Mouse (Mus musculus) kidney, postnatal 14 days (tissue): Measurements from ENCODE around the gene Arhgap10.

Experiments used
- DNase-seq: peaks from one replicate; pipeline ENCODE4 v3.0.0; 2022; ENCODE audit warnings: mixed read lengths

The Arhgap10 gene

DNA sequence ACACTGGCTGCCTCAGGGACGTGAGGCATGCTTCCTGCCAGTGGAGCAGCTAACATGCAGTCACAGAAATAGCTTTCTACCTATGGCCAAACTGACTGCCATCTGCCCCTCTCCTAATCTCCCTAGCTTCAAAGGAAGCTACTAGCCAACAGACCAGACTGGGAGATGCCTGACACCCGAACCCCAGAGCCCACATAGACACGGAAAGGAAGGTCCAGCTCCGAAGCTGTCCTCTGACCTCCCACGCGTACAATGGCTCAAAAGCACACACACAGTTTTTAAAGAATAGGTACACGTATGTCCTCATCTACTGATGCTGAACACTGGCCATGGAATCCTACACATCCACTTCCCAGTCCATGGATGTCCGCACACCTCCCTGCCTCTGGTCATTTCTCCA lies 2.0 kb downstream of the Arhgap10 start:
- no peak for DNase-seq

DNA sequence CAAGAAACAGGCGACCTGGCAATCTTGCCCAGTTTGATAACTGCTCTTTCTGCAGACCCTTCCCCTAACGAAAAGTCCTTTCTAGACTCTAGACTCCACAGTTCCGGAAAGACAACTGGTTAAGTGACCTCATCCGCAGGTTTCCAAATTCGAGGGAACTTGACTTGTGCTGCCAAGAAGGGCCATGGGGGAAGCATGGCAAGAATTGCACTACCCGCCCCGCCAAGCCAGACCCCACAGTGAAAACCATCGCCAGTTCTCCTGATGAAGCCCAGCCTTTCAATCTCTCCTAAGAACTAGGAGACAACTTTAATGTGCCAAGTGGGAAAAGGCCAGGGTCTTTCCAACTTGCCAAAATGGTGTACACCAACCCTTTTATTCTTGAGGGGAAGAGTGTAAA lies 2.6 kb downstream of the Arhgap10 start:
- DNase-seq, result no peak

DNA sequence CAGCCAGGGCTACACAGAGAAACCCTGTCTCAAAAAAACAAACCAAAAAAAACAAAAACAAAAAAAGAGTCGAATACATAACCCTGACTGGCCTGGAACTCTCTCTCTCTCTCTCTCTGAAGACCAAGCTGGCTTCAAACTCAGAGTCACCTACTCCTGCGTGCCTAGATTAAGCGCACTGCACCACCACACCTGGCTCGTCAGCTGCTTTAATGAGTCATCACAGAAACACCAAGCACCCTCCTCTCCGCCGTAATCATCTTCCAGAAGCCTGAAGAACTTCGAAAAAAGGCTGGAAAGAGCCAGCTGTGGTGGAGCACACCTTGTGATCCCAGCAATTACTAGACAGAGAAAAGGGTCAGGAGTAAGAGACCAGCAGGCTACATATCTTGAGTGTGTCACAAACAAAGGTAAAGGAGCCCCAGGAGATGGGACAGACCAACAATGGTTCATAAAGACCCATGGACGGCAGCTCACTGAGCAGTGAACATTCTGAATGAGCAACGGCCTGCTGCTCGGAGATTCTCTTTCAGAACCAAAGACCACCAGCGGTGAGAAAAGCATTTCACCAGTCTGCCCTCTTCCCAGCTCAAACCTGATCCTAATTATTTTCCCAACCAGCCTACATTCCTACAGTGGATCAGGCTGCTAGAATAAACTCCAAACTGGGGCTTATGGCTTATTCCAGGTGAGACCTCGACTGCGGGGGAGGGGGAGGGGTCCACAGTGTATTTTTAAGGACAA lies 5.8 kb downstream of the Arhgap10 start:
- no peak for DNase-seq

DNA sequence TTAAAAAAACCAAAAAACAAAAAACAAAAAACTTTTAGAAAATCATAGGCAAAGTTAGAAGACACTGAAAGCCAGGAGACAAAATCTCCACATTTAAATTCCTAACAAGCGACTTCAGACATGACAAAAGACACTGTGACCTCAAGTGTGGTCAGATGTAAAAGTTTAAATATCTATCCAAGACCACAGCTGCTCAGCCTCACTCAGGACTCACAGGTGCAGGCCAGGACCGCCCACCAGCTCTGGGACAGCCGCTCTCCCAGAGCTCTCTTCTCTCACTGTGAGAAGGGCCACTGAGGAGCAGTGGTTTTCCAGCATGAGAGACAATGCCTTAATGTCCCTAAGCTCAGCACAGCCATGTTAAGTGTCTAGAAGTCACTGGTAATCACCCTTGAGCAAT lies 7.3 kb downstream of the Arhgap10 start:
- no peak for DNase-seq

DNA sequence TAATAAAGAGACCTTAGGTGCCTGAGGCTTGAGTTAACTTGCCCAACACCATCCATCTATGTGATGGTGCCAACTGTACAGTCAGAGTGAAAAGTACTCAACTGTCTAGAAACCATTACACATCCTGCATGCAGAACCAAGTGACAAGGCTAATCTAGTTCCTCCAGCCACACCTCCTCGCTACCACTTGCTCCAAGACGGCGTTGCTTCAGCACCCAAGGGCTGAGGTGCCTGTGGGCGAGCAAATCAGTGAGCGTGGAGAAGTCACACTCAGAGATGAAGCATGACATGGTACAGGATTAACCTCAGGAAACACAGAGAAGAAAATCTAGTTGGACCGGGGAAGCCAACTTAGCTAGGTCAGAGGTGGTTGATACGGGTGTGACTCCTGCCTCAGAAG lies 8.7 kb downstream of the Arhgap10 start:
- DNase-seq, result no peak

DNA sequence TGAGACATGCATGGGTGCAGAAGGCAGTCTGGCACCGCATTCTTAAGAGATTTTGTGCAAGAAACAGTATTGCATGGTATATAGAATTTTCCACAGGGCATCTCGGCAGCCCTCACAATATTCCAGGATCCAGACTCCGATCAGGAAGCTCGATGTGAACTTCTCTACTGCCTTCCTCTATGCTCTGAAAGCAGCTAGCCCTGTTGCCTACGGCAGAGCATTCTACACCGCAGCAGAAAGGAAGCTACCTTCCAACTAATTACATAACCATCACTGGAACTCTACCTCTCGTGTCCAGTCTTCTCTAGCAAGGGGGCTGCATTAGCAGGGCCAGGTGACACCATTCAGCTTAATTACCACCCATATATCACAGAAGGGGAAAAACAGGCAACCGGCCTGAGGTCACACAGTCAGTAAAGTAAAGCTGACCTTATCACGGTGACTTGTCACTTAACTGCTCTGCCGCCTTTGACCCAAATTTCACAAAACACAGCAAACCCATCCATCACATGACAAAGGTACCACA lies 10.2 kb downstream of the Arhgap10 start:
- DNase-seq, result no peak

DNA sequence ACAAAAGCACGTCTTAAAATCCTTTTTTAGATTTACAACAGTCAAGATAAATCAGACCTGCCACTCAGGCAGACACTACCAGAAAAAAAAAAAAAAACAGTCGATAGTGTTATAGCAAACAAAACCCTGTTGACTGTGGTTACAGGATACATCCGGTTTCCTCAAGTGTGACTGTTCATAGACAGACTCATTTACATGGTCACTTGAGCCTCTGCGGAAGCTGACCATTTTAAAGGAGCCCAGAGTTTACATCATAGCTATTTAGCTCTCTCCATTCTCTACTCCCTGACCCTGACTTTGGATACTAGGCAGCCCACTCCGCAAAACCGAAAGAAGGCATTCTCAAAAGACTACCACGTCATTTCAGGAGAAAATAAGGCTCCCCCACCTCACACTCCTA lies 11.2 kb downstream of the Arhgap10 start:
- DNase-seq, result no peak

DNA sequence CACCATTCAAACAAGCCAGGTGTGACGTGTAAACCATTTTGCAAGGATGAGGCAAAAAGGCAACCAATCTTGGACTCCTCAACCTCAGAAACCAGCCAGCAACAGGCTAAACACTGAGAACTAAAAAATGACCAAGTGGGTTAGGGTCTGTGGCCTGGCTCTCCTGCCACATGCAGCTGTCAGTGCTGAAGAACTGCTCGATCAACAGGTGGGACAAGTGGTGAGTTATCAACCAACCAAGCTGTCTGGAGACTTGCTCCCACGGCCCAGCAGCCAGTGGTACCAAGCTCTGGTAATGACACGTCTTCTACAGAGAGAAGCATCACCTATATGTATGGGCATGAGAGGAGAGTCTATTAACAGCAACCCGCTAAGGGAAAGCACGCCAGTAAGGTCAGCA lies 15.2 kb downstream of the Arhgap10 start:
- DNase-seq, result no peak

DNA sequence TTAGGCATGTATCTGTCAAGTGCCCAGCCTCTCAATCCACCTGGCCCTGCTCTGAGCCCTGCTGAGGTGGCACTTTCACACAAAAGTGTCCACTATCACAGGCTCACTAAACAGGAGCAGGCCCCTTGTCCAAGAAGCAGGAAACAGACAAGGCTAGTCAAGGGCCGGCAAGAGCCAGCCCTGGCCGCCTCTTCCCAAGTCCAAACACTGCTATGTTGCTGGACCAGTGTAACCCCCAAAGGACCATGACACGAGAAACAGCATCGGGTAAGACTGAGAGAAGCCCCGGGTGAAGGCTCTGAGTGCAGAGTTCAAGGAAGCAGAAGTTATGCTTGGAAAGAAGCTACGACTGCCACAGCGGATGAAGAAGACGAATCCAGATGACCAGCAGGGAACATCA lies 16.6 kb downstream of the Arhgap10 start:
- no peak for DNase-seq

DNA sequence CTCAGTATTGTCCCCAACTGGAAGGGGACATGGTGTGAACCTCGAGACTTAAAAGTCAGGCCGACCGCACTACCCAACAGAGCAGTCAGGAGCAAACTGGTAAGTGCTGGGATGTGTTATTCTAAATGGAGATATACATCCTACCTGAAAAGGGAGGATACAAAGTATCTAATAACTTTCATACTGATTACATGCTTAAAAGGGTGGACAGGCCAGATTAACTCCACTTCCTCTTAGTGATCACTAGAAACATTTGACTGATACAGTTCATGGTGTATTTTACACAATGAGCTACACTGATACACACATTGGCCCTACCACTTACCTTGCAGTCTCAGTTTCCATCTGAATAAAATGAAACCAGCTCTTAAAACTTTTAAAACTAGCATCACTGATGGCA lies 17.5 kb downstream of the Arhgap10 start:
- DNase-seq, result no peak

DNA sequence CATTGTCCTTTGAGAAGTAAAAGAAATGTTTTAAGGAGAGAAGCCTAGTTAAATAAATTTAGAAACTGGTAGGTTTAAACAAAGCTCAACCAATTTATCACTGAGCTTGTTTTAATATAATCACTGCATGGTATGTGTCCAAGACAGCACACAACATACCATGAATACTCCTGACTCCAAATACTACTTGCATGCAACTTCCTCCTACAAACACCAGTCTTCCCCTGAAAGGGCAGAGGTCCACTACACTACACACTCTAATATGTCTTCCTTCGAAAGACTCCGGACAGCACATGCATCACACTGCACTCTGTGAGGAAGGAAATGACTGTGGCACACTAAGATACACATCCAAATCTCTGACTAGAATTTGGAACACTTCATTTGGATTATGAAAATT lies 20.3 kb downstream of the Arhgap10 start:
- DNase-seq, result no peak

DNA sequence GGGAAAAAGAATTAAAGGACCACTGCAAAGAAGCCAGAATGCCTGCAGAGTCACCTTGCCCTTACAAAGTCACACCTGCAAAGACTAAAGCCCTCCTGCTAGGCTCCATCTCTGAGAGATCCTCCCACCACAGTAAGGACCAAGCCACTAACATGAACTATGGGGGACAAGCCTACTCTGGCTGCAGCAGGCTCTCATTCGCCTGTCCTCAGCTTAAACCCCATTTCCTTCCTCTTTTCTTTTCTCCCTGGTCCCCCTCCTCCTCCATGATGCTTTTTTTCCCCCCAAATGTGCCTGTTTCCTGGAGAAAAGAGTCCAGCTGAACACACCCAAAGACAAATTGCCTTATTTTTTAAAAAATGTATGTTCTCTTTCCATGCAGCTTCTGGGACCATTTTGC lies 21.5 kb downstream of the Arhgap10 start:
- no peak for DNase-seq

DNA sequence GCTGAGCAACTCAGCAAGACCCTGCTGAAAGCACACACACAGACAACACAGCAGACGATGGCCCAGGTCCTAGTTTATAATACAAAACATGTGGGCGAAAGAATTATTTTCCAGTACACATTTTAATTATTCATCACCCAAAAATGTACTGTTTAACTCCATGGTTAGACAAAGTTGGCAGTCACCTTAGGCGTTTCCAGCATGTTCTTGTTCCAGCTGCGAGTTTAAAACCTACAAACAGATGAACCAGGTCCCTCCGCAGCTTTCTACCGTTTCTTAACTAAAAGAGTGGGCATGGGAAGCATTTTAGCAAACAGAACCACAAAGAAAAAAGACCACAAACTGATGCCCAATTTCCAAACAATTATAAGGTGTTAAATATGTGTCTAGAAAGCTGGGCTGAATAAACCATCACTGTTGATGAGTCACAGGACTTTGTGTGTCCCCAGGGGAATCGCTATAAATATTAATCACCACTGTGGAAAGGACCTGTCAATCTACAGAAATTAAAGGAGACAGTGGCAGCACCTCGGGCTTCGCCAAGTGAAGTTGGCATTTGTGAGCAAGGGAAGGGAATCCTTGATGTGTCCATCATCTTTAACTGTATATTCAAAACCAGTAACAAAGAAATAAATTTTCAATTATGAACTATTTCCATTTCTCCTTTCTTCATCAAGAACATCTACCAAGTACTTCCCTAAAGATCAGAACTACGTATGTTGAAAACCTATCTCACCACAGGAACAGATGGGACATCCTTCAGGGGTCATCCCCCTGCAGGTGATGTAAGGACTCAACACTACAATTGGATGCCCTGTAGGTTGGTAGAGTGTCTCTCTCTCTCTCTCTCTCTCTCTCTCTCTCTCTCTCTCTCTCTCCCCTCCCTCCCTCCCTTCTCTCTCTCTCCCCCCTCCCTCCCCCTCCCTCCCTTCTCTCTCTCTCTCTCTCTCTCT lies 23.1 kb downstream of the Arhgap10 start:
- DNase-seq, result no peak

DNA sequence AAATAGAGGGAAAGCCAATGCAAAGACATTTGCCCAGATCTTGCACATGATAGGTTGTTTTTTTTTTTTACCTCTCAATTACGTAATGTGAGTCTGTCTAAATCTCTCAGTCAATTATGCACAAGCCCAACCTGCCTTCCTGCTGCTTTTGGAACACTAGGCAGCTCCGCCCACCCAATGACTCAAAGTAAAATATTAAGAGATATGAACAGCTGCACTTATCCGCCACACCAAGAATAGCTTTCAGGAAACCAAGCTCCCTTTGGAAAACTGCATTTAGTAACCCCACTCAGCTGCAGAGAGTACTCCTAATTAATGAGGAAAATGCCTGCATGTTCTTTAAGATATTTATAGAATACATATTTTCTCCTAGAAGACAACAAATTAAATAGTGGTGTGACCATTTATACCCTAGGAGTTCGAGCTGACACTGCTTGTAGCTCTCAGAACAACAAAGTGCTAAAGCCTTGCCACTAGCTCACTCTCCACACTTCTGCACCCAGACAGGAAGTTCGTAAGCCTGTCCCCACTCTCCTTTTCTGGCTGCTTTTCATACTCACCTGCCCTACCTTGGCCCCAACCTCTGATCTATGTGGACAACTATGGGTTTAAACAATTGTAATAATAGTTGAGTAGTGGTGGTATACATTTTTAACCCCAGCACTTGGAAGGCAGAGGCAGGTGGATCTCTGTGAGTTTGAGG lies 25.2 kb downstream of the Arhgap10 start:
- DNase-seq, result peak; percentile 65

DNA sequence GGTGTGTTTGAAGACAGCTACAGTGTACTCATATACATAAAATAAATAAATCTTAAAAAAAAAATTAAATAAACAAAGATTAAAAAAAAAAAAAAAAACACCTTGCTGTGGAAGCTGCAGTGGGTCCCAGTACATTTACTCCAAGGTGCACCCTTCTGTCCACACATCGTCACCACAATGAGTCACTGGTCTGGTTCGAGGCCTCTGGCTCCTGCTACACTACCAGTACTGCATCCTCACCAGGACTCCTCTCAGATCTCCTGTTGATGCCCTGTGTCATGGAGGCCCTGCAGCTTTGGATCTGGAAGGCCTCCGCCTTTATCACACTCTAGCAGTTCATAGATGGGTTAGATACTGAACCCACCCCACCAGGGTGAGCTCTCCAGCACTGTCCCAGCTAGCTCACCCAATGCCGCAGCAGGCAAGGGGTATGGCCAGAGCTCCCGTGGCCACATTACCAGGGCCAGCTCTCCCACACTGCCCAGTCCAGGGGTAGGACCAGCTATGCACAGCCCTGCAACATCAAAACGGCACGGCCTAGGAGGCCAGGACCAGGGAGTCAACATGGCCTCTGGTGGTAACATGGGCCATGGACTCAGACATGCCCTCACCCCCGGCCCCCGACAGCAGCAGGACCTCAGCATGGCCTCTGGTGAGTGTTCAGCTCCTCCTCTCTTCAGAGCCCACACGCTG lies 26.4 kb downstream of the Arhgap10 start:
- no peak for DNase-seq

DNA sequence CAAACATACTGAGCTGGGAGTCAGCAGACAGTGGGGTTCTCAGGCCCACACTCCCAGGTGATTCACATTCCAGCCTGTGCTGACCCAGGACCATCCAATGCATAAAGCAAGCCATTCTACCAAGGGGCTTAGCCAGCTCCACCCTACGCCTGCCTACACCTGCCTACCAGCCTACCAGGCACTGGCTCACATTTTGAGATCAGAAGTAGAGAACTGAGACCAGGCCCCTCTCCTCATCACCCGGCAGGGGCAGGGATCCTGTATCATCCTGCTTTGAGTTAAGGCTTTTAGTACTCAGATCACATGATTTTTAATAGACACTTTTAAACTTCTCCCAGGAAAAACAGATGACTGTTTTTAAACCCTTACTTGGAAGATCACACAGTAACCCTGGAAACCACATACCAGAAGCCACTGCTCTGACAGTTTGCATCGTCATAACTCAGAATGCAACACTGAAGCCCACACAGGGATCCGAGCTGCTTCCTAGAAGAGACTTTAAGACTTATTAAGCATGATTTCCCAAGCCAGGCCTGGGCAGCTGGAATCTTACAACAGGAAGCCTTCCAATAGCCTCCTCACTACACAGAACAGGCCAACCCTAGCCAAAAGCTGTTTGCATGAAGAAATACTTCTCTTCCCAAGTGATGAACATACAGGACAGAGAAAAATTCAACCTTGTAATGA lies 27.5 kb downstream of the Arhgap10 start:
- peak; percentile 72 for DNase-seq

DNA sequence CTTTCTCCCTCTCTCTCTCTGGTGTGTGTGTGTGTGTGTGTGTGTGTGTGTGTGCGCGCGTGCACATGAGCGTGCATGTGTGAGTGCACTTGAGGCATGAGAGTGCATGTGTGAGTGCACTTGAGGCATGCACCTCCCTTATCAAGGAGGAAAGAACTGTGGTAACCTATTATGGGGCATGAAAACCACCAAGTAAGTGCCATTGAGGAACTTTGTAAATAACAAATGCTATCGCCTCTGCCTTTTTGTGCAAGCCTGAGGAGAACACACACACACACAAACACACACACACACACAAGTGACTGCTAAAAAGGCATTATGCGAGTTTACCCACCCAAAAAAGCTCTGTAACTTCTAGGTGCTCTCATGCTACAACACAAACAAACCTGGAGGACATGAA lies 28.5 kb downstream of the Arhgap10 start:
- no peak for DNase-seq

DNA sequence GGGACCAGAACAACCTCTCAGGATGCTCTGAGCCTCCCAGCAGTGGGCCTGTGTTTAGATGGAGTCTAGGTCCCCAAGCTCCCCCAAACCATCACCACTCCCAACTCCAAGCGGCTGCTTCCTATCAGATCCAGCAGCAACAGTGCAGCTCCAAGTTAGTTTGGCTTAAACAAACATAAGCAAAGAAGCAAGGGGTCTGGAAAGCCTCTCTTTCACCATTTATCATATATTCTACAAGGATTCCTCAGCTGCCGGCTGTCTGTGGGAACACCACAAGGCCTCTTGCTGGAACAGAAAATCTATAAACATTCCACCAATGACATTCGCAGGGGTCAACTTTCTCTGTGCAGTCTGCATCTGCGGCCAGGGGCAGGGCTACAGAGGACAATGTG lies 29.5 kb downstream of the Arhgap10 start:
- DNase-seq, result peak; percentile 49

DNA sequence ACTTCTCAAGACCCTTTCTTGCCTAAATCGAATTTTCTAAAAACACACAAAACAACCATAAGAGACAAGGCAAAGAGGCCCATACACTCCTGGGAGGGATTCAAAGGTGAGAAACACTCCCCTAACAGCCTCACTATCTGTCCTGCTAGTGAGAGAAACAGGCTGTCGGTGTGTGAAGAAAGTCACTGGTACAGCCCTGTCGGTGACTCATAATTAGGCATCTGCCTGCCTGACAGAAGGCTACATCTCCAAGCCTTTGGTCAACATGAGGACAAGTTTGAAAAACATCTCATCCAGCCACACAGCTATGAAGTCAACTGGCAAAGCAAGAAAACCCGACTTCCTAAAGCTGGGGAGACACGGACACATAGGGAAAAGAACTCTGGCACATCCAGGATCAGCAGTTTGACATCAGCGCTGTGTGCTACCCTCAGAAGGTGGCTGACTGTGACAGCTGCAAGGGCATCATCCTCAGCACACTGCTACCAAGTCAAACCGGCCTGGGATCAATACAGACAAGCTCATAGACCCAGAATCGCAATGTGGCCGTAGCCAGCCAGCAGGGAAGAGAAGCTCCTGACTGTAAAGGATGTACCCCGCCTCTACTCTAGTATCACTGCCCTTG lies 30.1 kb downstream of the Arhgap10 start:
- DNase-seq, result no peak

DNA sequence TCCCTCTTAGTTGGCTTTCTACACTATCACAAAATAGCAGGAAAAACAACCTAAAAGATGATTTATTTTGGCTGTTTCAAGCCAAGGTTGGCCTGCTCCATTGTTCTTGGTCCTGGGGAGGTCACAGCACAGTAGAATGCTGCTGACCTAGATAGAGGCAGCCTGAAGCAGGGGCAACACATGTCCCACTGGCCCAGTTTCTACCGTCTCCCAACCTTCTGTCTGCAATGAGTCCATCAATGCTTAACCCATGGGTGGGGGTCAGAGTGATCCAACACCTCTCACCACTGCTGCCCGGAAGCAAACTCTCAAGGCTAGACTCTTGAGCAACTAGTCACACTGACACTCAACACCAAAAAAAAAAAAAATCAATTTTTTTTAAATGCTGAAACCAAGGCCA lies 31.0 kb downstream of the Arhgap10 start:
- no peak for DNase-seq

DNA sequence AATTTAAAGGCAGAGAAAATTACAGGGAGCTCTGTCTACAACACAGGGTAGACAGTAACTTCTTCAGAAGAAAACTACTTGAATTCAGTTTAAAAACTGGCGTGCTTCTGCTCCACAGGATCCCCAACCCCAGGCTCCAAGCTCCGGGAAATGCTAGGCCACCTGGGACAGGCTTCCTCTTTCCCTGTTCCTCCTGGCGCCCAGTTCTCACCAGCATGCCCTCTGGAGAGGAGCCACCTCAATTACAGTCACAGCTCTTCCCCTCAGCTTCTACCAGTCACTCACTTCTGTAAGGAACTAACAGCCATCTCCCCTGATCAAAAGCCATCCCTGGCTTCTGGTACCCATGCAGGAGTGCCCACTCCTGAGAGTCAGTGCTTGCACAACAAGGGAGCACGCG lies 32.9 kb downstream of the Arhgap10 start:
- no peak for DNase-seq

DNA sequence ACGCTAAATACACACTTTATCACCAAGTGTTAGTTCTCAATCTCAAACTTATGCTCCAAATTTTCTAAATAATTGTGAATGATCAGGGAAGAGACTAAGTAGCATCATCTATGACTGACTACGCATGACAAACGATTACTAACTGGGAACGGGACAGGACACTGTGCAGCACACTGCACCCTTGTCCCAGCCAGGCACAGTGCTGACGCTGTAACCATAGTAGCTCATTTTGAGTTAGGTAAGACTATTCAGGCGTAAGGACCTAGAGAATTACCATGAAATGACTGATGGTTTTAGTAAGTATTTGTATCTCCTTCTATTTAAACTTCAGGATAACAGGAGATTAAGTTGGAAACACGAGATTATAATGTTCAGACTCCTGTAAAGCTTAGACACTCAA lies 33.5 kb downstream of the Arhgap10 start:
- no peak for DNase-seq
